Mouse (Mus musculus): ENCODE data around the gene Sh3bp1. TPM values are rescaled to one million over a fixed set of nuclear protein-coding genes. Genes with fewer than 3 reads are reported as not detected.
A peak's percentile ranks its signal among the peaks of the same experiment; 100 is the strongest.
"Not testable (repeated sequence)": the region's sequence is repeated elsewhere in the genome, so short reads cannot be mapped to it uniquely, and the experiment has no call there.

Gene Sh3bp1
- polyA plus RNA-seq, 1 experiment from 2014 or later: 3.7 TPM

GRCm38 (mm10) chr15:78878792-78879516 lies 20.6 kb upstream of the Sh3bp1 start:
- H3K9ac ChIP-seq (replicated peaks); H3K27ac ChIP-seq (replicated peaks); H3K9me3 ChIP-seq (replicated peaks); H3K27me3 ChIP-seq (replicated peaks); ATAC-seq (ENCODE audit: low FRiP score); H3K4me3 ChIP-seq (replicated peaks): not testable (repeated sequence)
- peaks cover 42% of the 10 kb centered on the region for H3K4me1 ChIP-seq
- peaks cover 33% of the 10 kb centered on the region for H3K36me3 ChIP-seq
- peak overlapping the region; percentile 90; the same call in 1 of the 2 replicates for H3K4me2 ChIP-seq
- WGBS: 70% methylated on average over 7 of the region's 7 CpGs

- H3K9ac ChIP-seq (replicated peaks): no peak overlapping the region
- H3K27ac ChIP-seq (replicated peaks): no peak overlapping the region
- no peaks in the 10 kb centered on the region for H3K9me3 ChIP-seq (replicated peaks)
- peaks cover 39% of the 10 kb centered on the region for H3K4me1 ChIP-seq
- WGBS: 92% methylated on average over 8 of the region's 8 CpGs
- ATAC-seq (ENCODE audit: low FRiP score): no peak
- no peaks in the 10 kb centered on the region for H3K27me3 ChIP-seq (replicated peaks)
- H3K4me2 ChIP-seq: no peak overlapping the region
- H3K4me3 ChIP-seq (replicated peaks): no peak overlapping the region
- peaks cover 46% of the 10 kb centered on the region for H3K36me3 ChIP-seq
These were observed 19.1 kb upstream of the Sh3bp1 start for GRCm38 (mm10) chr15:78880432-78880831.

DNA sequence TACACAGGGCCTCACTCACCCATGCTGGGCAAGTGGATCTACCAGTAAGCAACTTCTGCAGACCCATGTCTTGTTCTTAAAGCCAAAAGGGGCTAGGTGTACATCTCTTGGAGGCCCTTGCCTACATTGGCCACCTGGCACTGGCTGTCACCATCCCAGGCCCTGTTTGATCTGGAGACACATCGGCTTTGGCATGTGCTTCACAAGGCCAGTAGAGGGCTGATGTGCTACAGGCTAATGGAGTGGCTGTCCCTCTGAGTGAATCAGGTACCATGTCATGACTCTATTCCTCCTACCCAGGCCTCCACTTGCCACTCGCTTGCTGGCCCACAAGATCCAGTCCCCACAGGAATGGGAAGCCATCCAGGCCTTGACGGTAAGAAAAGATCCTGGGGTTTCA lies 17.7 kb upstream of the Sh3bp1 start:
- WGBS: 89% methylated on average over 3 of the region's 3 CpGs
- Histone ChIP-seq H3K9me3 (replicated peaks) (no peaks in the 10 kb centered on the region), H3K4me1 (peaks cover 27% of the 10 kb centered on the region), H3K4me2 (no peak overlapping the region), H3K9ac (replicated peaks) (no peak overlapping the region), H3K27me3 (replicated peaks) (no peaks in the 10 kb centered on the region), H3K27ac (replicated peaks) (no peak overlapping the region), H3K4me3 (replicated peaks) (no peak overlapping the region), H3K36me3 (peaks cover 58% of the 10 kb centered on the region)
- ATAC-seq (ENCODE audit: low FRiP score): no peak

GRCm38 (mm10) chr15:78889401-78889853 lies 10.1 kb upstream of the Sh3bp1 start:
- WGBS: 30% methylated on average over 13 of the region's 13 CpGs
- Histone ChIP-seq H3K36me3 (peaks cover 66% of the 10 kb centered on the region), H3K27ac (replicated peaks) (no peak overlapping the region), H3K4me3 (replicated peaks) (no peak overlapping the region), H3K4me1 (peaks cover 10% of the 10 kb centered on the region; the same call in 1 of the 2 replicates), H3K4me2 (no peak overlapping the region), H3K9me3 (replicated peaks) (no peaks in the 10 kb centered on the region), H3K27me3 (replicated peaks) (no peaks in the 10 kb centered on the region), H3K9ac (replicated peaks) (no peak overlapping the region)
- ATAC-seq (ENCODE audit: low FRiP score): no peak

- Histone ChIP-seq H3K27me3 (replicated peaks) (no peaks in the 10 kb centered on the region), H3K27ac (replicated peaks) (no peak overlapping the region), H3K4me2 (no peak overlapping the region), H3K9ac (replicated peaks) (no peak overlapping the region), H3K4me3 (replicated peaks) (no peak overlapping the region), H3K4me1 (peaks cover 14% of the 10 kb centered on the region; the same call in 1 of the 2 replicates), H3K9me3 (replicated peaks) (no peaks in the 10 kb centered on the region), H3K36me3 (peaks cover 40% of the 10 kb centered on the region)
- no peak for ATAC-seq (ENCODE audit: low FRiP score)
- 69% methylated on average over 7 of the region's 7 CpGs for WGBS
These were observed 7.1 kb upstream of the Sh3bp1 start for GRCm38 (mm10) chr15:78892440-78892839.

DNA sequence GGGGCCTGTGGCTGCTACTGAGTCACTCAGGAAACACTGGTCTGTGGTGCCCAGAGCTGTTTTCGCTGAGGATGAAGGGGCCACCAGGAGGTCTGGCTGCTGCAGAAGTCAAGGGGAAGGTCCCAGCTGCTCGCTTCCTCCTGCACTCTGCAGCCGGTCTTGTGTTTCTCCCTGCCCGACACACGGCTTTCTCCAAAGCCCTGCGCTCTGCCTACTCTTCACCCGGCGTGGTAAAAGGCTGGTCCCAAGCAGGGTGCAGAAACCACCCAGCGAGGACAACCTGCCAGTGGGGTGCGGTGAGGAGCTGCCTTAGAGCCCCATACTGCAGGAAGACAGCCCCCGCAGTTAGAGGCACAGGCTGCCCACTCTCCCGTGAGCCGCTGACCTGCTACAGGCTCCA lies 4.8 kb upstream of the Sh3bp1 start:
- H3K4me3 ChIP-seq (replicated peaks): no peak overlapping the region
- peaks cover 17% of the 10 kb centered on the region for H3K4me1 ChIP-seq
- no peaks in the 10 kb centered on the region for H3K9me3 ChIP-seq (replicated peaks)
- H3K36me3 ChIP-seq: peaks cover 24% of the 10 kb centered on the region
- no peak overlapping the region for H3K9ac ChIP-seq (replicated peaks)
- peaks cover 14% of the 10 kb centered on the region for H3K27me3 ChIP-seq (replicated peaks)
- ATAC-seq (ENCODE audit: low FRiP score): no peak
- H3K4me2 ChIP-seq: no peak overlapping the region
- 0 out of 2 replicates have a peak overlapping the region, but pooled peaks have one; percentile 34 for H3K27ac ChIP-seq (replicated peaks)
- 80% methylated on average over 13 of the region's 13 CpGs for WGBS

DNA sequence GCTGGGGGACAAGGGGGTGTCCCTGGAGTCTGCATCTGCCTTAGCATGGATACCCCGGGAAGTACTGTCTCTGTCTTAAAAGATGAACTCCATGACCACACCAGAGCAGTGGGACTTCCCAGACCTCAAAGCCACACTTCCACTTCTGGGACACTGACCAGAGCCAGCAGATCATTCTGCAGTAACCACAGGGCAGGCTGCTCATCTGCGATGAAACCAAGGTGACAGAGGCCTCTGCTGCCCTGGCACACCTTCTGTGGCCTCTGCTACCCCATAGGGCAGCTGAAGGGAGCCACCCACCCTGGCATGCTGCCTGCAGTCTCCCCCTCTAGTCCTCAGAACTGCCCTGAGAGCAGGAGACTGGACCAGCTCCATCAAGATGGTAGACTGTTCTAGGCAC lies 3.8 kb upstream of the Sh3bp1 start:
- H3K27me3 ChIP-seq (replicated peaks): peaks cover 21% of the 10 kb centered on the region
- 89% methylated on average over 2 of the region's 2 CpGs for WGBS
- peaks cover 22% of the 10 kb centered on the region for H3K36me3 ChIP-seq
- H3K9me3 ChIP-seq (replicated peaks): no peaks in the 10 kb centered on the region
- no peak for ATAC-seq (ENCODE audit: low FRiP score)
- peaks cover 24% of the 10 kb centered on the region for H3K4me1 ChIP-seq
- H3K4me3 ChIP-seq (replicated peaks): no peak overlapping the region
- no peak overlapping the region for H3K27ac ChIP-seq (replicated peaks)
- no peak overlapping the region for H3K4me2 ChIP-seq
- no peak overlapping the region for H3K9ac ChIP-seq (replicated peaks)

GRCm38 (mm10) chr15:78896149-78896548 lies 3.4 kb upstream of the Sh3bp1 start:
- ATAC-seq (ENCODE audit: low FRiP score): no peak
- Histone ChIP-seq H3K36me3 (peaks cover 18% of the 10 kb centered on the region), H3K9ac (replicated peaks) (no peak overlapping the region), H3K4me2 (no peak overlapping the region), H3K27me3 (replicated peaks) (peaks cover 25% of the 10 kb centered on the region), H3K9me3 (replicated peaks) (no peaks in the 10 kb centered on the region), H3K27ac (replicated peaks) (no peak overlapping the region), H3K4me1 (peaks cover 26% of the 10 kb centered on the region), H3K4me3 (replicated peaks) (no peak overlapping the region)
- WGBS: 80% methylated on average over 3 of the region's 3 CpGs

- no peak overlapping the region for H3K4me2 ChIP-seq
- 91% methylated on average over 4 of the region's 4 CpGs for WGBS
- no peak overlapping the region for H3K9ac ChIP-seq (replicated peaks)
- no peaks in the 10 kb centered on the region for H3K9me3 ChIP-seq (replicated peaks)
- H3K4me3 ChIP-seq (replicated peaks): no peak overlapping the region
- H3K36me3 ChIP-seq: peaks cover 5% of the 10 kb centered on the region
- ATAC-seq (ENCODE audit: low FRiP score): no peak
- H3K27me3 ChIP-seq (replicated peaks): peaks cover 31% of the 10 kb centered on the region
- peaks cover 29% of the 10 kb centered on the region for H3K4me1 ChIP-seq
- no peak overlapping the region for H3K27ac ChIP-seq (replicated peaks)
These were observed 2.1 kb upstream of the Sh3bp1 start for GRCm38 (mm10) chr15:78897488-78897887.

- ATAC-seq (ENCODE audit: low FRiP score): no peak
- H3K9me3 ChIP-seq (replicated peaks): no peaks in the 10 kb centered on the region
- no peak overlapping the region for H3K4me2 ChIP-seq
- no peak overlapping the region for H3K9ac ChIP-seq (replicated peaks)
- H3K27me3 ChIP-seq (replicated peaks): peaks cover 31% of the 10 kb centered on the region
- H3K36me3 ChIP-seq: no peaks in the 10 kb centered on the region
- H3K4me1 ChIP-seq: peaks cover 32% of the 10 kb centered on the region
- H3K27ac ChIP-seq (replicated peaks): no peak overlapping the region
- no peak overlapping the region for H3K4me3 ChIP-seq (replicated peaks)
- WGBS: 50% methylated on average over 6 of the region's 6 CpGs
These were observed 1.0 kb upstream of the Sh3bp1 start for GRCm38 (mm10) chr15:78898507-78899001.

DNA sequence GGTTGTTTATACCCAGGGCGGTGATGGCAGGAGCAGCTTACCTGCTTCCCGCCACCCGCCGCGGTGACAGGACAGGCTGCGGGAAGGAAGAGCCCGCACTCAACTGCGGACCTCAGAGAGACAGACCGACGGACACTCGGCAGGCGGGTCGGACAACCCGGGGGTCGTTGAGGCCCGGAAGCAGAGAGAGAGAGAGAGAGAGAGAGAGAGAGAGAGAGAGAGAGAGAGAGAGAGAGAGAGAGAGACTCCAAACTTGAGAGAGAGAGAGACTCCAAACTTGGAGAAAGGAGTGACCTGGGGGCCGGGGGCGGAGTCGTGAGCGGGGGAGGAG lies 194 bp upstream of the Sh3bp1 start, which contains the start of gene Gm49510:
TSS of gene Gm49510 (plus strand) at position 259 of the 331 bp plus-strand sequence.
- 3% methylated on average over 20 of the region's 20 CpGs for WGBS
- H3K9me3 ChIP-seq (replicated peaks): no peaks in the 10 kb centered on the region
- peak within 1 kb of the TSS; percentile 95 for H3K4me2 ChIP-seq
- peaks cover 31% of the 10 kb centered on the region for H3K27me3 ChIP-seq (replicated peaks)
- ATAC-seq (ENCODE audit: low FRiP score): no peak
- peak within 1 kb of the TSS; percentile 68 for H3K9ac ChIP-seq (replicated peaks)
- no peaks in the 10 kb centered on the region for H3K36me3 ChIP-seq
- no peak within 1 kb of the TSS; the same call in 1 of the 2 replicates for H3K27ac ChIP-seq (replicated peaks)
- peak within 1 kb of the TSS; percentile 60 for H3K4me3 ChIP-seq (replicated peaks)
- H3K4me1 ChIP-seq: peaks cover 25% of the 10 kb centered on the region

Measured in neural tube, embryonic 15.5 days (tissue).